Mouse (Mus musculus) adrenal gland, postnatal 4 days (tissue): ENCODE data around the gene Olfr324. TPM values are rescaled to one million over a fixed set of nuclear protein-coding genes. Genes with fewer than 3 reads are reported as not detected.
A peak's percentile ranks its signal among the peaks of the same experiment; 100 is the strongest.

Experiments
- DNase-seq, 2 experiments: peaks; one replicate each; pipeline ENCODE4 v3.0.0; 2021 to 2022; ENCODE audit warnings: low spot score in 2 of 2, mixed read lengths in 2 of 2
- long read RNA-seq, 2 experiments: library from polyadenylated mRNA; stranded (forward); transcript quantifications; one replicate each; pipeline ENCODE4 v2.0.0; 2021
- total RNA-seq, 2 experiments: library from RNA; stranded (reverse); gene quantifications; 2 replicates each; pipeline ENCODE4 v1.2.3; 2021

Olfr324 gene
- total RNA-seq: not detected
- long read RNA-seq, experiment 1: 0 reads
- long read RNA-seq, experiment 2: 0 reads

DNA sequence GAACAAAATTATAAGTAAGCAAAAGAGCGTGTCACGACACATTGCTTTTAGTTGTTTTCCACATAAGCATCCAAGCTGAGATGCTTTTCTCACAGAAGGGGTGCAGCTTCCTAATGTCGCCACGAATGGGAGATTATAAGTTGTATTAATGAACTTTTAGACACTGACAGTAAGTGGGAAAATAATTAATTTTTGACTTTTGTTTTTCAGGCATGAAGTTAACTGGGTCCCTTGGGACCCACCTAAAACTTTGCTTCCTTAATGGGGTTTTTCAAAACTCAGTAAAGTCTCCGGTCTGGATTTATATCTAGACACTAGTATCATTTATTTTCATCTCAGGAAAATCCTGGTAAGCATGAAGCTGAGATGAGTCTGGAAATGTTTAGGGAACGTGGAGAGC lies at the start of gene Olfr324:
Olfr324 (plus strand) TSS at position 301 of the 400 bp plus-strand sequence.
- no peak for DNase-seq

- DNase-seq: no peak
Observed at GRCm38 (mm10) chr11:58546322-58546721, 48.6 kb upstream of the Olfr324 start, which contains the start of gene Olfr329-ps. Olfr329-ps (minus strand) TSS chr11:58546422.

DNA sequence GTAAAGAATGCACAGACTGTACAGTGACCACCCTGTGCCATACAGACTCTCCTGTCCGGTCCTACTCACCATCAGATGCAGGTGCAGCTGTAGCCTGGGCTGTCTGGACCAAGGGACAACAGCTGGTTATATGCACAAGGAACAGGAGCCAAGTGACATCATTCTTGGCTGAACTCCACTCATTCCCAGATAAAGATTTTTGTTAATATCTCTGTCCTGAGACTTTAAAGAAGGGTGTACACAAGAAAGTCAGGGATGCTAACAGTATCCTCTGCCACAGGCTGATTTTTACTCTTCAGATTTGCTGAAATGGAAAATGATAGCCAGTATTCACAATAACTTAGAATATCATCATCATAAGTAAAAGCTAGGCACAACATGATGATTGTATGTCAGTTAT lies 39.4 kb upstream of the Olfr324 start, which contains the start of gene Olfr328:
Olfr328 (minus strand) TSS at position 101 of the 400 bp plus-strand sequence.
- DNase-seq: no peak

GRCm38 (mm10) chr11:58570405-58570804 lies 24.5 kb upstream of the Olfr324 start, which contains the start of gene Olfr224:
Olfr224 (minus strand) TSS chr11:58570553.
- DNase-seq: no peak

DNA sequence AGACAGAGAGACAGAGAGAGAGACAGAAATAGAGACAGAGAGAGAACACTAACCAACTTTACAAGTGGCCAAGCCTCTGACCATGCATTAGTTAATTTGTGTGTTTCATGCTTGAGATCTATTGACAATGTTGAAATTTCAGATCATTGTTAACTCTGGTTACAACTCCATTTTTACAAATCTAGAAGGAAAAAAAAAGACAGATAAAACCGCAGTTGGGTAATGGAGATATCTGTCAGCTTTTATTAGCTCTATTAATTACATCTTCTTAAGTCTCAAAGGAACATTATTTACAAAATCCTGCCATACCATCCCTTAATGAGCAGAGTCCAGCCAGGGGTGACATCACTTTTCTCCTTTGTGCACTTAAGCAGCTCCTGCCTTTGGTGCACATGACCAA lies 17.5 kb upstream of the Olfr324 start, which contains the start of gene Olfr325:
Olfr325 (plus strand) TSS at position 301 of the 400 bp plus-strand sequence.
- no peak for DNase-seq

DNA sequence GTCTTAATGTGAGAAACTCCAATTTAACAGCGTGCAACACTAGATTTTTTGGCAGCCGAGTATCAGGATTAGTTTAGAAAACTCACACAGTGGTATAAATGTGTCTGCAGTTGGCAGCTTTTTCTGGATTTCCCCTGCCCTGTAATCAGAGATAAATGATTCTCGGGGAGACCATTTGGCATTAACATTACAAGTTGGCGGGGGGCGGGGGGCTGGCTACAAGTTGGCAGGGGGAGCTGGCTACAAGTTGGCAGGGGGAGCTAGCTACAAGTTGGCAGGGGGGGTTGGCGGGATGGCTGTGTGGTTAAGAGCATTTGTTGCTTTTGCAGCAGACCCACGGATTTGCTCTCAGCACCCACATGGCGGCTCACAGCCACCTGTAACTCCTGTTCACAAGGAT lies 16.3 kb upstream of the Olfr324 start:
- no peak for DNase-seq

- peak; percentile 18 to 26 for DNase-seq
Observed at GRCm38 (mm10) chr11:58587898-58588348, 7.0 kb upstream of the Olfr324 start.

- DNase-seq: no peak
Observed at GRCm38 (mm10) chr11:58588620-58589250, 6.2 kb upstream of the Olfr324 start.

- no peak for DNase-seq
Observed at GRCm38 (mm10) chr11:58597837-58598236, 2.9 kb downstream of the Olfr324 start.

- no peak for DNase-seq
Observed at GRCm38 (mm10) chr11:58602062-58602461, 7.1 kb downstream of the Olfr324 start.

- DNase-seq: no peak
Observed at GRCm38 (mm10) chr11:58602800-58603560, 8.1 kb downstream of the Olfr324 start.

- DNase-seq: no peak
Observed at GRCm38 (mm10) chr11:58604688-58605087, 9.8 kb downstream of the Olfr324 start.

DNA sequence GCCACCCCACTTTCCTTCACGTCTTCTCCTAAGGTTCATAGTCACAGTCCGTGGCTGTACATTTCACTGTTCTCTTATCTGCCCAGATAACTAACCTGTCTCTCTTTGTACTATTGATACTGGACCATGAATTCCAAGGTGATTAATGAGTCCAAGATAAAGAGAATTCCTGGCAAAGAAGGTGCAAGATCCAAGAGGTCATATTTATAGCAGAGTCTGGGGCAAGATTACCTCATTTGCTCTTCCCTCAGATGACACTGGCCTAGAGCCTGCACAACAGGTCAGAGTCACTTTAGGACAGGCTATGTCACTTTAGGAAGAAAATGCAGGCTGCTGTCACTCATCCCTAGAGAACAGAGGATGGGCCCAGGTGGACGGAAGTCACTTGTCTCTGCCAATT lies 10.3 kb downstream of the Olfr324 start:
- no peak for DNase-seq

DNA sequence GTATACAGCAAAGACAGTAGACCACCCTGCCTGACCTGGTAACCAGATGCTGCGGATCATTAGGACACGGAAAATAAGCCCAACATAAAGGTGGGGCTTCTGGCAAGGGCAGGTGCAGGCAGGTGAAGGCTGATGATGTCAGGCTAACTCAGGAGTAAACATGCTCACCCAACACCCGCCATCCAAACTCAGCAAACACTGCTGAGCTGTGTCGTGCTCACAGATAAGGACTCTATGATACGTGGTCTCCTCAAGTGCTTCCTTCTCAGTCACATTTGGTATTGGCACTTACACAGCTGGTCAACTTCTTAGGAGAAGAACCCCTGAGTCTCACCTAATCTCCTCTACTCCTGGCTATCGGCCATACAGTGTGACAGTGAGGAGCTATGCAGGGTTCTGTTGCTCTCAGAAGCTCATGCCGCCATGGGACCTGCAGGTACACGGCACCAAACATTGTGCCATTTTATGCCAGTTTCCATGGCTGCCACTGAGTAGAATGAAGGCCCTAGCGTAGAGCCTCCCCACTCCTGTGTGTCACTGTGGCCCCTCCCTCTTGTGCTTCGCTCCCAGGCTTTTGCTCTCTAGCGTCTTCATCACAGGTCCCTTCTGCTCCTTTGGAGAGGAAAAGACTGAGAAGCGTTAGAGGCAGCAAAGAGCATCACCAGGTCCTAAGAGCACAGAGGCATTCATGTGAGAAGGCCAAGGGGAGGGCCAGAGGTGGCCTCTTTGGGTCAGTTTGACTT lies 11.4 kb downstream of the Olfr324 start:
- DNase-seq: no peak

DNA sequence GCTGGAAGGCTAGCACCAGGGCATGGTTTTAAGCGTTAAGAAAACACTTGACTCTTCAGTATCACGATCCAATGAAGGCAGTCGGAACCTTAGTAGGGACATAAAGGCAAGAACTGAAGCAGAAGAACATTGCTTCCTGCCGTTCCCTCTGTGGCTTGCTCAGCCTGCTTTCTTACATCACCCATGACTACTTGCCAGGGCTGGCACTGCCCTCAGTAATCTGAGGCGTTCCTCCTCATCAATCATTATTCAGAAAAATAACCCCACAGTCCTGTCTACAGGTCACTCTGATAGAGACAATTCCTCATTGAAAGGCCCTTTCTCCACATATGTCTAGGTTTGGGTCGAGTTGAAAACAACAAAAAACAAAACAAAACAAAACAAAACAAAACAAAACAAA lies 12.1 kb downstream of the Olfr324 start:
- no peak for DNase-seq

DNA sequence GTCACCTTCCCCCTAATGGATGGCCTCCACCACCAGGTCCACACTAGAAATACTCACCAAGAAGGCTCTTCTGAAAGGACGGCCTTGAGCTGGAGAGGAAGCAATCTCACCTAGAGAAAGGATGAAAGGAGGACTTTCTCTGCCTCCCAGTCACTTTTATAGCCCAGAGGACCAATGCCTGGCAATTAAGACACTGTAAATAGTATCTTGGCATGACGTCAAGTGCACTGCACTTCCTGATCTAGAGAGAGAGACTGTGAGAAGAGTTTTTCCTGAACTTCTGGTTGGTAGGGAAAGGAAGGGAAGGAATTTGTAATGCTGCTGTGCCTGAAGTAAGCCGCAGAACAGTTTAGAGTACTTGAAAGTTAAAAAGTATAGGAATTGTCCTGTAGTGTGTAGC lies 18.4 kb downstream of the Olfr324 start:
- no peak for DNase-seq

- DNase-seq: no peak
Observed at GRCm38 (mm10) chr11:58614526-58614925, 19.6 kb downstream of the Olfr324 start.

GRCm38 (mm10) chr11:58615975-58616374 lies 21.1 kb downstream of the Olfr324 start, which contains the start of gene 2210407C18Rik:
2210407C18Rik (minus strand) TSS chr11:58616075.
- DNase-seq: no peak

- DNase-seq: no peak
Observed at GRCm38 (mm10) chr11:58618369-58618768, 23.5 kb downstream of the Olfr324 start.

DNA sequence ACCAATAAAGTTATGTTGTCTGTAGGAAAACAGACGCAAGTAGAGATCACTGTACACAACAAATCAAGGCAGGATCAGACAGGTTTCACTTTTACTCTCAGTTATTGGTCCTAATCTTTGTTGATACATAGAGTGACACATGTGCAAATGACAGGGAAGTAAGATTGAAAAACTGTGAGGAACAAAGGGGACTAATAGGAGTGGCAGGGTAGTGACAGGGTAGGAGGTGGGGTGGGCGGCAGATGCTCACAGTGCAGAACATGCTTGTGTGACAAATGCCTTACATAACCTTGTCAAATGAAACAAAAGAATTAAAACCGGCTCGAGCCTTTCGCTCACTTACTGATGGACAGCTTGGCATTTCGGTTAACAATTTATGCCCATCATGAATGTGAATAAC lies 23.9 kb downstream of the Olfr324 start:
- no peak for DNase-seq

DNA sequence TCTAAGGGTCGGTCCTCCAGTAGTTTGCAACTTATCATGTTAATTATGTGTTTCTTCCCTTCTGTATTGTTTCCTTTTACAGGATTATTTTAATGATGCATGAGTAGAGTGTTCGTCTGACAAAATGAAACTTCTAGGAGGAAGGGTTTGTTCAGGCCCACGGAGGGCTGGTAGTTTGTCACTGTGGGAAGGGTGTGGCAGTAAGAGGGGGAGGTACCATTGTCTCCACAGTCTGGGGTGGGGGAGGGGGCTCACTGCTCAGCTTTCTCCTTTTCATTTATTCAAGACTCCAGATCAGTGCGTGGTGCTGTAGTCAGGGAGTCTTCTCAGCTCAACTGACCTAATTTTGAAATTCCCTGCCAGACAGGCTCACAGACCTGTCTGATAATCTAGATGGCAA lies 31.2 kb downstream of the Olfr324 start:
- DNase-seq: no peak
